In genomic region chr11:86578106-86578808, GRCm38 (mm10) we compare ENCODE assay signal across 9 mouse cellular contexts. TPM values are rescaled to one million over a fixed set of nuclear protein-coding genes. Genes with fewer than 3 reads are reported as not detected.
DNase-seq lines count a peak whose midpoint lies in the region; ATAC-seq lines count a peak whose summit lies in the region.
"Had no signal": no experiment of that assay in that cellular context is flagged by ENCODE, and none has a peak within 500 bp of the region (broad histone marks: within the 10 kb centered on the region; RNA-seq: fewer than 3 reads in every experiment).

No protein-coding gene starts in this region.

- no peak overlapping the region for H3K4me3 ChIP-seq in heart, embryonic 15.5 days
- H3K4me3 ChIP-seq in midbrain, embryonic 16.5 days (ENCODE audit: low read depth, low read length): no peak overlapping the region
- no peak overlapping the region for H3K4me3 ChIP-seq in midbrain, embryonic 14.5 days (replicated peaks; ENCODE audit: low read depth, low read length)
- H3K4me3 ChIP-seq in intestine, embryonic 14.5 days (ENCODE audit: low read depth, low read length): no peak overlapping the region
- H3K4me3 ChIP-seq in stomach, embryonic 14.5 days (ENCODE audit: low read depth, low read length): no peak overlapping the region

- no peaks in the 10 kb centered on the region for H3K36me3 ChIP-seq in heart, embryonic 15.5 days
- H3K36me3 ChIP-seq in midbrain, embryonic 16.5 days (ENCODE audit: control insufficient read depth, insufficient read depth, low read length): no peaks in the 10 kb centered on the region
- no peaks in the 10 kb centered on the region for H3K36me3 ChIP-seq in midbrain, embryonic 14.5 days (ENCODE audit: control insufficient read depth, insufficient read depth, low read length)
- H3K36me3 ChIP-seq in intestine, embryonic 14.5 days (ENCODE audit: control insufficient read depth, insufficient read depth, low read length): peaks cover 5% of the 10 kb centered on the region; the same call in 1 of the 2 replicates
- H3K36me3 ChIP-seq in stomach, embryonic 14.5 days (ENCODE audit: control insufficient read depth, insufficient read depth, low read length): no peaks in the 10 kb centered on the region

- H3K9me3 ChIP-seq in heart, embryonic 15.5 days (replicated peaks): no peaks in the 10 kb centered on the region
- no peaks in the 10 kb centered on the region for H3K9me3 ChIP-seq in midbrain, embryonic 16.5 days (replicated peaks; ENCODE audit: control insufficient read depth, low read length, poor library complexity, severe bottlenecking)
- H3K9me3 ChIP-seq in midbrain, embryonic 14.5 days (ENCODE audit: control insufficient read depth, low read length): no peaks in the 10 kb centered on the region
- H3K9me3 ChIP-seq in intestine, embryonic 14.5 days (ENCODE audit: control insufficient read depth, low read length): no peaks in the 10 kb centered on the region
- H3K9me3 ChIP-seq in stomach, embryonic 14.5 days (ENCODE audit: control insufficient read depth, low read depth, low read length): no peaks in the 10 kb centered on the region
- H3K9me3 ChIP-seq: G1E had no signal

- 70% methylated on average over 6 of the region's 6 CpGs for WGBS in heart, embryonic 15.5 days
- 84% methylated on average over 6 of the region's 6 CpGs for WGBS in midbrain, embryonic 16.5 days
- 85% methylated on average over 6 of the region's 6 CpGs for WGBS in midbrain, embryonic 14.5 days
- WGBS in intestine, embryonic 14.5 days: 77% methylated on average over 6 of the region's 6 CpGs
- WGBS in stomach, embryonic 14.5 days: 65% methylated on average over 6 of the region's 6 CpGs

- DNase-seq in heart, postnatal 10 days: no peak
- DNase-seq in midbrain, embryonic 14.5 days: no peak
- DNase-seq in intestine, embryonic 14.5 days (ENCODE audit: low spot score): no peak
- no peak for DNase-seq in cerebellum, postnatal 25 days
- no peak for DNase-seq in right cerebral cortex, postnatal 10 days (ENCODE audit: low spot score in 2 of 2)

- no peak for ATAC-seq in heart, embryonic 15.5 days (replicated peaks; ENCODE audit: insufficient number of reproducible peaks, insufficient read depth, low FRiP score, low read depth)
- no peak for ATAC-seq in midbrain, embryonic 16.5 days
- ATAC-seq in midbrain, embryonic 14.5 days (ENCODE audit: low FRiP score, low TSS enrichment): no peak
- no peak for ATAC-seq in intestine, embryonic 14.5 days (replicated peaks; ENCODE audit: low FRiP score, low TSS enrichment, low read depth)
- ATAC-seq in stomach, embryonic 14.5 days (ENCODE audit: insufficient number of reproducible peaks, insufficient read depth, low FRiP score, low read depth): no peak

- intact Hi-C loops in heart, postnatal 10 days (cut with DNase I): no loop called here

- H3K4me1 ChIP-seq in heart, embryonic 15.5 days (replicated peaks): peaks cover 51% of the 10 kb centered on the region
- H3K4me1 ChIP-seq in midbrain, embryonic 16.5 days (ENCODE audit: control insufficient read depth, insufficient read depth, low read length): no peaks in the 10 kb centered on the region
- no peaks in the 10 kb centered on the region for H3K4me1 ChIP-seq in midbrain, embryonic 14.5 days (ENCODE audit: control insufficient read depth, insufficient read depth, low read length)
- H3K4me1 ChIP-seq in intestine, embryonic 14.5 days (replicated peaks; ENCODE audit: control insufficient read depth, insufficient read depth, low read length): peaks cover 16% of the 10 kb centered on the region
- H3K4me1 ChIP-seq in stomach, embryonic 14.5 days (ENCODE audit: control insufficient read depth, insufficient read depth, low read length): peaks cover 25% of the 10 kb centered on the region

- no peak overlapping the region for H3K9ac ChIP-seq in heart, embryonic 15.5 days
- no peak overlapping the region for H3K9ac ChIP-seq in midbrain, embryonic 16.5 days (ENCODE audit: low read depth, low read length)
- no peak overlapping the region for H3K9ac ChIP-seq in midbrain, embryonic 14.5 days (replicated peaks; ENCODE audit: low read length)
- H3K9ac ChIP-seq in intestine, embryonic 14.5 days (ENCODE audit: low read length): no peak overlapping the region
- H3K9ac ChIP-seq in stomach, embryonic 14.5 days (replicated peaks; ENCODE audit: low read depth, low read length): no peak overlapping the region

- H3K27me3 ChIP-seq in heart, embryonic 15.5 days: no peaks in the 10 kb centered on the region
- no peaks in the 10 kb centered on the region for H3K27me3 ChIP-seq in midbrain, embryonic 16.5 days (ENCODE audit: control insufficient read depth, insufficient read depth, low read depth, low read length)
- H3K27me3 ChIP-seq in midbrain, embryonic 14.5 days (ENCODE audit: control insufficient read depth, insufficient read depth, low read length): no peaks in the 10 kb centered on the region
- H3K27me3 ChIP-seq in intestine, embryonic 14.5 days (replicated peaks; ENCODE audit: control insufficient read depth, insufficient read depth, low read length): no peaks in the 10 kb centered on the region
- H3K27me3 ChIP-seq in stomach, embryonic 14.5 days (ENCODE audit: control insufficient read depth, insufficient read depth, low read length): no peaks in the 10 kb centered on the region

- peak overlapping the region; percentile 87 for H3K27ac ChIP-seq in heart, embryonic 15.5 days
- H3K27ac ChIP-seq in midbrain, embryonic 16.5 days (ENCODE audit: low read length): peak overlapping the region; percentile 12; the same call in 1 of the 2 replicates
- no peak overlapping the region for H3K27ac ChIP-seq in midbrain, embryonic 14.5 days (replicated peaks; ENCODE audit: low read depth, low read length)
- peak overlapping the region; percentile 78 for H3K27ac ChIP-seq in intestine, embryonic 14.5 days (ENCODE audit: low read depth)
- peak overlapping the region; percentile 80; the same call in 1 of the 2 replicates for H3K27ac ChIP-seq in stomach, embryonic 14.5 days (ENCODE audit: low read length)

- H3K4me2 ChIP-seq in heart, embryonic 15.5 days: no peak overlapping the region; the same call in 1 of the 2 replicates
- no peak overlapping the region for H3K4me2 ChIP-seq in midbrain, embryonic 16.5 days (ENCODE audit: low read length)
- H3K4me2 ChIP-seq in midbrain, embryonic 14.5 days (ENCODE audit: low read length): no peak overlapping the region
- no peak overlapping the region for H3K4me2 ChIP-seq in intestine, embryonic 14.5 days (ENCODE audit: low read length)
- no peak overlapping the region for H3K4me2 ChIP-seq in stomach, embryonic 14.5 days (replicated peaks; ENCODE audit: low read depth, low read length)

RNA-seq across cellular contexts. Expression of gene Tubd1, which starts 33.5 kb away (rescaled TPM):
- polyA plus RNA-seq in heart, embryonic 15.5 days (2015; fragmentation: Nextera tagmentation; extraction: Ambion mirVana): 11.7 and 13.1 TPM in 2 replicates
- 1 to 10 TPM; 5.5 to 6.2 TPM for total RNA-seq in heart, postnatal 10 days (2021)
- 6.4 and 7.8 TPM in 2 replicates for polyA plus RNA-seq in midbrain, embryonic 16.5 days (2015; fragmentation: Nextera tagmentation; extraction: Ambion mirVana)
- polyA plus RNA-seq in midbrain, embryonic 14.5 days (2014; fragmentation: Nextera tagmentation; extraction: Ambion mirVana): 4.7 and 6.1 TPM in 2 replicates
- 9.9 and 10.6 TPM in 2 replicates for polyA plus RNA-seq in intestine, embryonic 14.5 days (2014; fragmentation: Nextera tagmentation; extraction: Ambion mirVana)
- polyA plus RNA-seq in stomach, embryonic 14.5 days (2014; fragmentation: Nextera tagmentation; extraction: Ambion mirVana): 9.9 and 10.0 TPM in 2 replicates

RNA-seq across cellular contexts. Expression of gene Rps6kb1, which starts 33.7 kb away (rescaled TPM):
- 38.4 and 44.1 TPM in 2 replicates for polyA plus RNA-seq in heart, embryonic 15.5 days (2015; fragmentation: Nextera tagmentation; extraction: Ambion mirVana)
- 10 to 100 TPM; 26.0 to 29.2 TPM for total RNA-seq in heart, postnatal 10 days (2021)
- 53.2 and 53.3 TPM in 2 replicates for polyA plus RNA-seq in midbrain, embryonic 16.5 days (2015; fragmentation: Nextera tagmentation; extraction: Ambion mirVana)
- polyA plus RNA-seq in midbrain, embryonic 14.5 days (2014; fragmentation: Nextera tagmentation; extraction: Ambion mirVana): 44.4 and 47.8 TPM in 2 replicates
- 50.7 and 58.0 TPM in 2 replicates for polyA plus RNA-seq in intestine, embryonic 14.5 days (2014; fragmentation: Nextera tagmentation; extraction: Ambion mirVana)
- 60.3 and 60.8 TPM in 2 replicates for polyA plus RNA-seq in stomach, embryonic 14.5 days (2014; fragmentation: Nextera tagmentation; extraction: Ambion mirVana)
